Comparison of ENCODE assay signal across 31 mouse cellular contexts in genomic region chr13:36648257-36648656, GRCm38 (mm10).
DNase-seq lines count a peak whose midpoint lies in the region; ATAC-seq and TF ChIP-seq lines count a peak whose summit lies in the region.
"Had no signal": no experiment of that assay in that cellular context is flagged by ENCODE, and none has a peak within 500 bp of the region (broad histone marks: within the 10 kb centered on the region; RNA-seq: fewer than 3 reads in every experiment).

No protein-coding gene starts in this region.

- H3K4me2 ChIP-seq in liver, embryonic 12.5 days = no peak overlapping the region
- H3K4me2 ChIP-seq in liver, embryonic 11.5 days = no peak overlapping the region
- no peak overlapping the region for H3K4me2 ChIP-seq in liver, embryonic 16.5 days (ENCODE audit: low read depth, low read length)
- H3K4me2 ChIP-seq: embryonic facial prominence, embryonic 15.5 days; forebrain, embryonic 12.5 days; heart, embryonic 11.5 days; hindbrain, embryonic 12.5 days; limb, embryonic 12.5 days; stomach, embryonic 15.5 days had no signal

- TF ChIP-seq POLR2A in thymus, adult 2 months (IDR thresholded peaks at IDR 0.05; ENCODE audit: control insufficient read depth, extremely low read depth, insufficient read depth, low read length, poor library complexity) = no peak

- no peak for DNase-seq in liver, embryonic 11.5 days (ENCODE audit: low spot score)
- DNase-seq in forelimb bud, embryonic 11.5 days (ENCODE audit: low read depth, low spot score) = peak; percentile 53
- DNase-seq in thymus, adult 2 months = no peak
- DNase-seq in gastrocnemius, postnatal 25 days = no peak
- DNase-seq in cerebellum, adult 9-10 months = no peak
- DNase-seq: adrenal gland, postnatal 25 days; cerebellum, adult 11-12 months; cerebellum, postnatal 14 days; gastrocnemius, postnatal 36 days; heart, adult 18-20 months; heart, postnatal 36 days; kidney, adult 9 months; kidney, postnatal 25 days; lung, adult 18-20 months; lung, postnatal 4 days; midbrain, embryonic 14.5 days; right cerebral cortex, postnatal 25 days; thymus, postnatal 25 days had no signal

- no peaks in the 10 kb centered on the region for H3K27me3 ChIP-seq in liver, embryonic 12.5 days (replicated peaks)
- no peaks in the 10 kb centered on the region for H3K27me3 ChIP-seq in liver, embryonic 11.5 days (replicated peaks; ENCODE audit: control insufficient read depth, insufficient read depth, low read length)
- H3K27me3 ChIP-seq in liver, embryonic 16.5 days (ENCODE audit: control insufficient read depth, insufficient read depth, low read depth, low read length) = no peaks in the 10 kb centered on the region
- H3K27me3 ChIP-seq in thymus, adult 2 months (ENCODE audit: control insufficient read depth, insufficient read depth, low read length) = no peaks in the 10 kb centered on the region
- H3K27me3 ChIP-seq: embryonic facial prominence, embryonic 15.5 days; forebrain, embryonic 12.5 days; hindbrain, embryonic 12.5 days; limb, embryonic 12.5 days; megakaryocyte, embryonic 14.5 days; stomach, embryonic 15.5 days had no signal

- peak; percentile 32; the same call in 1 of the 2 replicates for ATAC-seq in liver, embryonic 12.5 days
- ATAC-seq in liver, embryonic 11.5 days (replicated peaks; ENCODE audit: low FRiP score) = no peak
- ATAC-seq in liver, embryonic 16.5 days (ENCODE audit: low read depth) = peak; percentile 67
- ATAC-seq: CD4-positive, CD25-positive, alpha-beta regulatory T cell, adult 4 months; hindbrain, postnatal 0 days; intestine, embryonic 16.5 days; lung, postnatal 0 days had no signal

- H3K9ac ChIP-seq in liver, embryonic 12.5 days = no peak overlapping the region
- no peak overlapping the region for H3K9ac ChIP-seq in liver, embryonic 11.5 days (ENCODE audit: low read depth, low read length)
- H3K9ac ChIP-seq in liver, embryonic 16.5 days (ENCODE audit: low read depth, low read length) = no peak overlapping the region
- H3K9ac ChIP-seq: embryonic facial prominence, embryonic 15.5 days; forebrain, embryonic 12.5 days; hindbrain, embryonic 12.5 days; limb, embryonic 12.5 days; stomach, embryonic 15.5 days had no signal

- H3K4me1 ChIP-seq in liver, embryonic 12.5 days = no peaks in the 10 kb centered on the region
- no peaks in the 10 kb centered on the region for H3K4me1 ChIP-seq in liver, embryonic 11.5 days (replicated peaks; ENCODE audit: control insufficient read depth, insufficient read depth, low read length)
- no peaks in the 10 kb centered on the region for H3K4me1 ChIP-seq in liver, embryonic 16.5 days (ENCODE audit: control insufficient read depth, low read depth, low read length)
- H3K4me1 ChIP-seq in thymus, adult 2 months (replicated peaks; ENCODE audit: control insufficient read depth, insufficient read depth, low read length) = no peaks in the 10 kb centered on the region
- H3K4me1 ChIP-seq: embryonic facial prominence, embryonic 15.5 days; forebrain, embryonic 12.5 days; hindbrain, embryonic 12.5 days; megakaryocyte, embryonic 14.5 days; stomach, embryonic 15.5 days had no signal

- 45% methylated on average over 7 of the region's 7 CpGs for WGBS in liver, embryonic 12.5 days (ENCODE audit: insufficient replicate concordance)
- 42% methylated on average over 7 of the region's 7 CpGs for WGBS in liver, embryonic 11.5 days
- 37% methylated on average over 7 of the region's 7 CpGs for WGBS in liver, embryonic 16.5 days (ENCODE audit: insufficient replicate concordance)
- 86% methylated on average over 7 of the region's 7 CpGs for WGBS in thymus, adult 2 months

- no peak for TF ChIP-seq CTCF in thymus, adult 2 months (IDR thresholded peaks at IDR 0.05; ENCODE audit: borderline replicate concordance, control insufficient read depth, extremely low read depth, insufficient read depth, low read length, poor library complexity)

- no peak overlapping the region for H3K27ac ChIP-seq in liver, embryonic 12.5 days
- no peak overlapping the region for H3K27ac ChIP-seq in liver, embryonic 11.5 days (ENCODE audit: low read depth, low read length)
- H3K27ac ChIP-seq in liver, embryonic 16.5 days (ENCODE audit: low read length) = no peak overlapping the region; the same call in 1 of the 2 replicates
- H3K27ac ChIP-seq in thymus, adult 2 months (ENCODE audit: control insufficient read depth, insufficient read depth, low read length) = no peak overlapping the region
- H3K27ac ChIP-seq: embryonic facial prominence, embryonic 15.5 days; forebrain, embryonic 12.5 days; hindbrain, embryonic 12.5 days; hindbrain, postnatal 0 days; limb, embryonic 12.5 days; stomach, embryonic 15.5 days had no signal

- H3K36me3 ChIP-seq in liver, embryonic 12.5 days = no peaks in the 10 kb centered on the region
- no peaks in the 10 kb centered on the region for H3K36me3 ChIP-seq in liver, embryonic 11.5 days (ENCODE audit: control insufficient read depth, insufficient read depth, low read length)
- H3K36me3 ChIP-seq in liver, embryonic 16.5 days (ENCODE audit: control insufficient read depth, insufficient read depth) = no peaks in the 10 kb centered on the region
- no peaks in the 10 kb centered on the region for H3K36me3 ChIP-seq in thymus, adult 2 months (ENCODE audit: control insufficient read depth, insufficient read depth, low read length)
- H3K36me3 ChIP-seq: embryonic facial prominence, embryonic 15.5 days; forebrain, embryonic 12.5 days; hindbrain, embryonic 12.5 days; limb, embryonic 12.5 days; stomach, embryonic 15.5 days had no signal

- H3K4me3 ChIP-seq in liver, embryonic 12.5 days = no peak overlapping the region
- no peak overlapping the region for H3K4me3 ChIP-seq in liver, embryonic 11.5 days (ENCODE audit: low read depth, low read length)
- H3K4me3 ChIP-seq in liver, embryonic 16.5 days (ENCODE audit: low read depth, low read length) = no peak overlapping the region
- H3K4me3 ChIP-seq in thymus, adult 2 months (ENCODE audit: control insufficient read depth, insufficient read depth, low read length) = no peak overlapping the region
- H3K4me3 ChIP-seq: embryonic facial prominence, embryonic 15.5 days; forebrain, embryonic 12.5 days; hindbrain, embryonic 12.5 days; limb, embryonic 12.5 days; megakaryocyte, embryonic 14.5 days; stomach, embryonic 15.5 days had no signal

- no peaks in the 10 kb centered on the region for H3K9me3 ChIP-seq in liver, embryonic 12.5 days (replicated peaks)
- H3K9me3 ChIP-seq in liver, embryonic 11.5 days (ENCODE audit: control insufficient read depth, low read length) = no peaks in the 10 kb centered on the region
- no peaks in the 10 kb centered on the region for H3K9me3 ChIP-seq in liver, embryonic 16.5 days (replicated peaks; ENCODE audit: control insufficient read depth, low read length)
- H3K9me3 ChIP-seq: embryonic facial prominence, embryonic 15.5 days; forebrain, embryonic 12.5 days; hindbrain, embryonic 12.5 days; limb, embryonic 12.5 days; megakaryocyte, embryonic 14.5 days; stomach, embryonic 15.5 days had no signal
